Mouse (Mus musculus) frontal cortex, postnatal 10 days (tissue): Measurements from ENCODE around the gene Pdzd7.

ENCODE experiments used
- DNase-seq, 2 experiments: peaks; one replicate each; pipeline ENCODE4 v3.0.0; 2022; ENCODE audit warnings: low spot score in 2 of 2, mixed read lengths in 1 of 2

Pdzd7 gene

GRCm38 (mm10) chr19:44985159-44985988 is 60.1 kb downstream of the Pdzd7 start:
- no peak for DNase-seq

GRCm38 (mm10) chr19:44984420-44984819 is 61.1 kb downstream of the Pdzd7 start:
- no peak for DNase-seq

GRCm38 (mm10) chr19:44983366-44983765 is 62.2 kb downstream of the Pdzd7 start:
- DNase-seq: no peak

DNA sequence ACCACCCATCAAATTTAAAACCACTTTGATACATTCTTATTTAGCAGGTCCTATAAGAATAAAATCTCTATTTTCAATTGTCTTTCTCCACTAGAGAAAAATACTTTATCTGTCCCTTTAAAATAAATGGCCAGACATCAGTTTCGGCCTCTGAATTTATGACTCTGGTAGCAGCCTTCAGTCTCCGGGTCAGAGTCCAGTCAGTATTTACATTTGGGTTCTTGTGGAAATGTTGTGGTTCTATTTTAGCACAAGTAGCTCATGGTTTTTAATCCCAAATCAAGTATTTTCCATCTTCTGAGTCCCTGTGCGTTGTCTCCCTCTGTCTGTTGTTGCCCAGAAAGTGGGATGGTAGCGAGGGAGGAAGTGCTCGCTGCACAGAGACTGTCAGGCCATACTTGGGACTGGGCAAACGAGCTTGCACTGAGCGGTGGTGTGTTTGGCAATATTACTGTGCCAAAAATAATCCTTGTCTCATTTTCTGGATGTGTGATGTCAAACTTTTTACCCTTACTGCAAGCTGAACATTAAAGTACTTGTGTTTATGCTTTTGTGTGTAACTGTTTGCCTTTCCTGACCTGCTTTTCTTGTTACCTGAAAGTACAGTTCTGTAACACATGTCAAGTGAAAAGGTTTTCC is 62.9 kb downstream of the Pdzd7 start:
- DNase-seq: no peak

GRCm38 (mm10) chr19:44980787-44981186 is 64.7 kb downstream of the Pdzd7 start:
- no peak for DNase-seq

DNA sequence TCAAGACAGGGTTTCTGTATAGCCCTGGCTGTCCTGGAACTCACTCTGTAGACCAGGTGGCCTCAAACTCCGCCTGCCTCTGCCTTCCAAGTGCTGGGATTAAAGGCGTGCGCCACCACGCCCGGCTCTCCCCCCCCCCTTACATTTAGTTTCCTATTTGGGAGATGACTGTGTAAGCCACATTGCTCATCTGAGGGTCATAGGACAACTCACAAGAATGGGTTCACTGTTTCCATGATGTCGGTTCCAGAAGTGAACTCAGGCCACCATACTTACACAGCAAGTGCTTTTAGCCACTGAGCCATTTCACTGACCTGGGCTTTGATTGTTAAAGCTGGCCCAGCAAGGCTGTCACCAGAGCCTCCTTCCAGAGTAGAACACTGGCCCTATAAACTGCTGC is 68.4 kb downstream of the Pdzd7 start:
- no peak for DNase-seq
